In the genomic region with DNA sequence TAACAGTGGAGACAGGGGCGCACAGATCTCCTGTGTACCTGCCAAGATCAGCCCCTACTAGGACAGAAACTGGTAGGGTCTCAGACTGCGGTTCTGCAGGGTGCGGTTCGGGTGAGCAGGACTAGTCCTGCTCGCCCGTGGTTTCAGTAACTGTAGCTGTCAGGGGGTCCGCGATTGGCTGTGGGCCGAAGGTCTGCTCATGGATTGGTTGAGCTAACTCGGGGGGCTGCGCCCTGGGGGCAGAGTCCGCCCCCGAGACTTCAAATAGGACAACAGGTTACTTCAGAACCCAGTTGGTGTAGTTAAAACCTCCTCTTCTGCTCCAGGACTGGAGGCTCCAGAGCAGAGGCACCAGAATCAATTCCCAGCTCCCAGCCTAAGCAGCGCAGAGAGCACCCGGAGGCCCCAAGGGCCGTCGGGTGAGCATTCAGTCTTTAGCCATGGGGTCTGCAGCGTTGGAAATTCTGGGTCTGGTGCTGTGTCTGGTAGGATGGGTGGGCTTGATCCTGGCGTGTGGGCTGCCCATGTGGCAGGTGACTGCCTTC, we compare ENCODE assay signal across 8 mouse cellular contexts. TPM values are rescaled to one million over a fixed set of nuclear protein-coding genes. Genes with fewer than 3 reads are reported as not detected.
DNase-seq lines count a peak whose midpoint lies in the region; ATAC-seq and TF ChIP-seq lines count a peak whose summit lies in the region.

A gene (plus strand): TSS at position 292 of the 545 bp plus-strand sequence.

- H3K27me3 ChIP-seq in E14TG2a.4 (ENCODE audit: insufficient read depth, low read length): peaks cover 42% of the 10 kb centered on the region
- H3K27me3 ChIP-seq in hindbrain, embryonic 14.5 days (ENCODE audit: control insufficient read depth, insufficient read depth, low read length): peaks cover 43% of the 10 kb centered on the region
- H3K27me3 ChIP-seq in limb, embryonic 10.5 days (ENCODE audit: low read depth, poor library complexity, severe bottlenecking): peaks cover 64% of the 10 kb centered on the region
- H3K27me3 ChIP-seq in midbrain, embryonic 13.5 days: peaks cover 47% of the 10 kb centered on the region

- H3K9ac ChIP-seq in hindbrain, embryonic 14.5 days: peak within 1 kb of the TSS; percentile 54
- peak within 1 kb of the TSS; percentile 34 for H3K9ac ChIP-seq in midbrain, embryonic 13.5 days (replicated peaks)

- peaks cover 54% of the 10 kb centered on the region for H3K4me1 ChIP-seq in E14TG2a.4 (replicated peaks; ENCODE audit: low read depth, low read length)
- H3K4me1 ChIP-seq in hindbrain, embryonic 14.5 days (replicated peaks; ENCODE audit: control insufficient read depth, insufficient read depth, low read length): peaks cover 6% of the 10 kb centered on the region; the same call in 1 of the 2 replicates
- peaks cover 21% of the 10 kb centered on the region for H3K4me1 ChIP-seq in limb, embryonic 10.5 days
- H3K4me1 ChIP-seq in midbrain, embryonic 13.5 days (replicated peaks): peaks cover 24% of the 10 kb centered on the region

- H3K9me3 ChIP-seq in E14TG2a.4 (ENCODE audit: low read length): no peaks in the 10 kb centered on the region
- H3K9me3 ChIP-seq in hindbrain, embryonic 14.5 days (ENCODE audit: control insufficient read depth, low read length): no peaks in the 10 kb centered on the region
- no peaks in the 10 kb centered on the region for H3K9me3 ChIP-seq in limb, embryonic 10.5 days (replicated peaks)
- H3K9me3 ChIP-seq in midbrain, embryonic 13.5 days: no peaks in the 10 kb centered on the region

- peak within 1 kb of the TSS; percentile 79 for H3K4me3 ChIP-seq in E14TG2a.4 (replicated peaks; ENCODE audit: low read length)
- H3K4me3 ChIP-seq in hindbrain, embryonic 14.5 days (replicated peaks; ENCODE audit: low read length): peak within 1 kb of the TSS; percentile 48
- H3K4me3 ChIP-seq in limb, embryonic 10.5 days: peak within 1 kb of the TSS; percentile 51
- peak within 1 kb of the TSS; percentile 45 for H3K4me3 ChIP-seq in midbrain, embryonic 13.5 days (replicated peaks)

- peak; percentile 89 for DNase-seq in ZHBTc4 (ENCODE audit: low read depth, low spot score)
- peak; percentile 54 for DNase-seq in forelimb bud, embryonic 11.5 days (ENCODE audit: low read depth, low spot score)
- DNase-seq in hindbrain, embryonic 14.5 days (ENCODE audit: low spot score): no peak
- no peak for DNase-seq in limb, embryonic 10.5 days (ENCODE audit: low spot score)
- DNase-seq in urinary bladder, postnatal 14 days (ENCODE audit: low spot score): no peak

- peak within 1 kb of the TSS; percentile 38 for H3K27ac ChIP-seq in hindbrain, embryonic 14.5 days
- peak within 1 kb of the TSS; percentile 66 for H3K27ac ChIP-seq in limb, embryonic 10.5 days
- no peak within 1 kb of the TSS for H3K27ac ChIP-seq in midbrain, embryonic 13.5 days

- peaks cover 33% of the 10 kb centered on the region for H3K36me3 ChIP-seq in E14TG2a.4 (ENCODE audit: insufficient read depth, low read length)
- H3K36me3 ChIP-seq in hindbrain, embryonic 14.5 days (replicated peaks; ENCODE audit: control insufficient read depth, insufficient read depth): no peaks in the 10 kb centered on the region
- peaks cover 26% of the 10 kb centered on the region for H3K36me3 ChIP-seq in limb, embryonic 10.5 days
- H3K36me3 ChIP-seq in midbrain, embryonic 13.5 days: no peaks in the 10 kb centered on the region

- ATAC-seq in hindbrain, embryonic 14.5 days (ENCODE audit: low FRiP score): peak; percentile 39; the same call in 1 of the 2 replicates
- ATAC-seq in midbrain, embryonic 13.5 days: peak; percentile 53
- no peak for ATAC-seq in monocyte, adult 5-6 weeks (replicated peaks; ENCODE audit: insufficient number of reproducible peaks, low FRiP score, low TSS enrichment, poor library complexity, severe bottlenecking)

- WGBS in hindbrain, embryonic 14.5 days: 8% methylated on average over 19 of the region's 19 CpGs
- 4% methylated on average over 19 of the region's 19 CpGs for WGBS in limb, embryonic 10.5 days
- WGBS in midbrain, embryonic 13.5 days: 4% methylated on average over 19 of the region's 19 CpGs

- TF ChIP-seq CTCF in E14TG2a.4 (conservative IDR thresholded peaks at IDR 0.05; ENCODE audit: low read length): no peak

- peak within 1 kb of the TSS; percentile 79 for H3K4me2 ChIP-seq in hindbrain, embryonic 14.5 days (replicated peaks)
- H3K4me2 ChIP-seq in midbrain, embryonic 13.5 days (replicated peaks): peak within 1 kb of the TSS; percentile 64

RNA-seq across cellular contexts. Expression of the gene that starts here (rescaled TPM):
- 115 and 122 TPM in 2 replicates for polyA plus RNA-seq in hindbrain, embryonic 14.5 days (2014; fragmentation: Nextera tagmentation; extraction: Ambion mirVana)
- polyA plus RNA-seq in limb, embryonic 10.5 days (2016; fragmentation: Nextera tagmentation; extraction: Ambion mirVana): 18.7 and 21.4 TPM in 2 replicates
- polyA plus RNA-seq in midbrain, embryonic 13.5 days (2015; fragmentation: Nextera tagmentation; extraction: Ambion mirVana): 59.1 and 68.2 TPM in 2 replicates
- not detected in 3 replicates for total RNA-seq in monocyte, adult 5-6 weeks (2017)

Comparison
In these comparisons a context has a peak if more than half of its experiments do, and no peak if none do; other contexts are left out.
1. DNase-seq: peak in ZHBTc4 (single experiment) and forelimb bud, embryonic 11.5 days (single experiment); none in hindbrain, embryonic 14.5 days (single experiment), limb, embryonic 10.5 days (single experiment) and urinary bladder, postnatal 14 days (single experiment).
2. Peak in every context shown above with its lines, with median percentiles within 50 percentile points of each other: H3K4me3 ChIP-seq.